ENCODE assay signal across 30 mouse cellular contexts in the genomic region with DNA sequence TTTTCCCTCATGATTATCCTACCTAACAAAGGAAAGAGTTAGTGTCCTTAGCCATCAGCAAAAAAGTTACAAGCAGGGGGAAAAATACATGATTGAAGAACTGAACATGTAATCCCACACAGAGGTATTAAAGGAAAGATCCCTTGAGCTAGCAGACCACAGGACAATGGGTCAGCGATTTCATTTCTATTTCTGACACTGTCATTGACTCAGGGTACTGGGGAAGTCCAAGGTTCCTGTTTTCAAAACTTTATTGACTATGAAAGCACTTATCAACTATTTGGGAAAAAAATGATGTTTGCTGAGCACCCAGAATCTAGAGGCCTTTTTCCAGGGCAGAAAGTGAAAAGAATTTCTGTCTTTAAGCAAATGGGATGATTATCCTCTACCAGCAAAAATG.
A peak's percentile ranks its signal among the peaks of the same experiment; 100 is the strongest.
DNase-seq lines count a peak whose midpoint lies in the region; ATAC-seq and TF ChIP-seq lines count a peak whose summit lies in the region.
"Had no signal": no experiment of that assay in that cellular context is flagged by ENCODE, and none has a peak within 500 bp of the region (broad histone marks: within the 10 kb centered on the region; RNA-seq: fewer than 3 reads in every experiment).

No protein-coding gene starts in this region.

- H3K9me3 ChIP-seq in heart, embryonic 12.5 days (replicated peaks) = no peaks in the 10 kb centered on the region
- H3K9me3 ChIP-seq: embryonic facial prominence, embryonic 13.5 days; embryonic facial prominence, embryonic 15.5 days; forebrain, embryonic 10.5 days; forebrain, embryonic 12.5 days; G1E had no signal

- ATAC-seq in heart, embryonic 12.5 days (ENCODE audit: insufficient number of reproducible peaks, low FRiP score) = no peak
- ATAC-seq in granulocyte monocyte progenitor cell, adult 5-6 weeks (replicated peaks; ENCODE audit: poor library complexity, severe bottlenecking) = peak; percentile 58
- 0 out of 2 replicates have a peak, but pooled peaks have one; percentile 46 for ATAC-seq in megakaryocyte progenitor cell, adult 5-6 weeks (replicated peaks; ENCODE audit: poor library complexity)
- ATAC-seq: activated CD4-positive, CD25-positive, alpha-beta regulatory T cell, adult 4 months; CD4-positive, CD25-positive, alpha-beta regulatory T cell, adult 4 months; forebrain, embryonic 14.5 days; forebrain, embryonic 16.5 days; Patski had no signal

- no peak overlapping the region for H3K4me2 ChIP-seq in heart, embryonic 12.5 days
- H3K4me2 ChIP-seq: embryonic facial prominence, embryonic 13.5 days; embryonic facial prominence, embryonic 15.5 days; forebrain, embryonic 12.5 days had no signal

- no peaks in the 10 kb centered on the region for H3K36me3 ChIP-seq in heart, embryonic 12.5 days
- H3K36me3 ChIP-seq: embryonic facial prominence, embryonic 13.5 days; embryonic facial prominence, embryonic 15.5 days; forebrain, embryonic 10.5 days; forebrain, embryonic 12.5 days; G1E had no signal

- H3K9ac ChIP-seq in heart, embryonic 12.5 days = no peak overlapping the region
- H3K9ac ChIP-seq: embryonic facial prominence, embryonic 13.5 days; embryonic facial prominence, embryonic 15.5 days; forebrain, embryonic 12.5 days had no signal

- no peaks in the 10 kb centered on the region for H3K27me3 ChIP-seq in heart, embryonic 12.5 days (replicated peaks)
- H3K27me3 ChIP-seq: CH12.LX; embryonic facial prominence, embryonic 13.5 days; embryonic facial prominence, embryonic 15.5 days; forebrain, embryonic 12.5 days; Patski had no signal

- TF ChIP-seq POLR2A in bone marrow macrophage, adult 2 months (IDR thresholded peaks at IDR 0.05; ENCODE audit: borderline replicate concordance, low read depth, low read length) = no peak

- no peak for TF ChIP-seq CTCF in bone marrow macrophage, adult 2 months (IDR thresholded peaks at IDR 0.05; ENCODE audit: low read depth, low read length)

- H3K4me1 ChIP-seq in heart, embryonic 12.5 days (replicated peaks) = no peaks in the 10 kb centered on the region
- H3K4me1 ChIP-seq in bone marrow macrophage, adult 2 months (ENCODE audit: control insufficient read depth, insufficient read depth, low read length) = peaks cover 27% of the 10 kb centered on the region
- H3K4me1 ChIP-seq: embryonic facial prominence, embryonic 15.5 days; forebrain, embryonic 10.5 days; forebrain, embryonic 12.5 days had no signal

- intact Hi-C loops in heart, postnatal 14 days (cut with DNase I) = no loop called here

- DNase-seq in heart, adult 8-10 months (ENCODE audit: low spot score) = peak; percentile 6
- DNase-seq in layer of hippocampus, postnatal 25 days (ENCODE audit: extremely low spot score in 1 of 2, low spot score in 1 of 2) = no peak
- no peak for DNase-seq in right cerebral cortex, adult 18-20 months
- no peak for DNase-seq in heart, postnatal 14 days
- DNase-seq: adrenal gland, adult 8-10 months; adrenal gland, postnatal 14 days; adrenal gland, postnatal 36 days; B cell, adult 2 months; cerebellum, adult 11 months; cerebellum, adult 18-20 months; cerebellum, adult 8-10 months; cerebellum, adult 9-11 months; cerebellum, postnatal 36 days; embryo, embryonic 11 days had no signal

- H3K27ac ChIP-seq in heart, embryonic 12.5 days (ENCODE audit: poor library complexity, severe bottlenecking) = no peak overlapping the region
- peak overlapping the region; percentile 88 for H3K27ac ChIP-seq in bone marrow macrophage, adult 2 months (ENCODE audit: insufficient read depth, low read depth, low read length)
- H3K27ac ChIP-seq: embryonic facial prominence, embryonic 13.5 days; embryonic facial prominence, embryonic 15.5 days; forebrain, embryonic 10.5 days; forebrain, embryonic 12.5 days had no signal

- H3K4me3 ChIP-seq in heart, embryonic 12.5 days = no peak overlapping the region
- no peak overlapping the region for H3K4me3 ChIP-seq in bone marrow macrophage, adult 2 months (ENCODE audit: insufficient read depth, low read length)
- H3K4me3 ChIP-seq: embryonic facial prominence, embryonic 13.5 days; embryonic facial prominence, embryonic 15.5 days; erythroblast, embryonic 14.5 days; forebrain, embryonic 10.5 days; forebrain, embryonic 12.5 days had no signal

- 80% methylated on average over 1 of the region's 1 CpGs for WGBS in heart, embryonic 12.5 days
